17 mouse cellular contexts compared by ENCODE assay signal in the genomic region with DNA sequence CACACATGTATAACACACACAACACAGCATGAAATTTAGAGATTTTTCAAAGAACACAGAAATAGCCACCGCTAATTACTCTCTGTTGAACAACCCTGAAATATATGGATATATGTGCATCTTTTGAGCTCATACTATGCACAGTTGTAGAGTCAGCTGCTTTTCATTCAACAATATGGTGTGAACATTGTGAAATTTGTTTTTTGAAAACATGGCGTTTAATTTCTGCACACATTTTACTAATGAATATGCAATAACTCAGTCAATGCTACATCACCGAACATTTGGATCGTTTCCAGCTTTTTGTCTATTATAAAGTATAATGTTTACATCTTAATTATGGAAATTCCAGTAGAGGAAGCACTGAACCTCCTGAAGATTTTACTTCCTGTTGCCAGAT.
"Had no signal": no experiment of that assay in that cellular context is flagged by ENCODE, and none has a peak within 500 bp of the region (broad histone marks: within the 10 kb centered on the region; RNA-seq: fewer than 3 reads in every experiment).

No protein-coding gene starts in this region.

- H3K36me3 ChIP-seq: lung, embryonic 15.5 days; midbrain, embryonic 13.5 days; midbrain, embryonic 15.5 days; neural tube, embryonic 12.5 days; stomach, embryonic 15.5 days had no signal

- ATAC-seq: liver, postnatal 0 days; lung, postnatal 0 days; midbrain, embryonic 13.5 days; midbrain, embryonic 15.5 days had no signal

- DNase-seq: liver, postnatal 0 days; lung, postnatal 14 days; lung, postnatal 36 days; right cerebral cortex, postnatal 14 days; thymus, adult 2 months; thymus, postnatal 25 days; thymus, postnatal 4 days had no signal

- H3K4me2 ChIP-seq: lung, embryonic 15.5 days; midbrain, embryonic 11.5 days; midbrain, embryonic 13.5 days; midbrain, embryonic 15.5 days; neural tube, embryonic 12.5 days; stomach, embryonic 15.5 days had no signal

- H3K4me3 ChIP-seq: lung, embryonic 15.5 days; megakaryocyte, embryonic 14.5 days; midbrain, embryonic 13.5 days; midbrain, embryonic 15.5 days; neural tube, embryonic 12.5 days; stomach, embryonic 15.5 days had no signal

- H3K4me1 ChIP-seq: lung, embryonic 15.5 days; midbrain, embryonic 13.5 days; midbrain, embryonic 15.5 days; neural tube, embryonic 12.5 days; stomach, embryonic 15.5 days had no signal

- H3K9me3 ChIP-seq: lung, embryonic 15.5 days; midbrain, embryonic 15.5 days; neural tube, embryonic 12.5 days; stomach, embryonic 15.5 days had no signal

- H3K27me3 ChIP-seq: lung, embryonic 15.5 days; midbrain, embryonic 13.5 days; midbrain, embryonic 15.5 days; neural tube, embryonic 12.5 days; stomach, embryonic 15.5 days had no signal

- H3K9ac ChIP-seq: liver, postnatal 0 days; lung, embryonic 15.5 days; midbrain, embryonic 13.5 days; midbrain, embryonic 15.5 days; neural tube, embryonic 12.5 days; stomach, embryonic 15.5 days had no signal

- H3K27ac ChIP-seq: lung, embryonic 15.5 days; macrophage; midbrain, embryonic 13.5 days; midbrain, embryonic 15.5 days; neural tube, embryonic 12.5 days; stomach, embryonic 15.5 days; stomach, postnatal 0 days had no signal
